Mouse (Mus musculus) CH12.LX (cell line): Measurements from ENCODE around the gene Fn3krp.

Source experiments
- CTCF ChIP-seq, 2 experiments: IDR thresholded peaks in 1 of 2; conservative IDR thresholded peaks in 1 of 2; 2 replicates each; pipeline ENCODE4 v1.5.1; 2011 to 2012; ENCODE audit warnings: low read depth in 2 of 2, low read length in 2 of 2, improper control_type of control experiment in 1 of 2, inconsistent platforms in 1 of 2, mild to moderate bottlenecking in 1 of 2, moderate library complexity in 1 of 2
- EP300 ChIP-seq: IDR thresholded peaks from 2 replicates; pipeline ENCODE4 v1.6.1; 2011; ENCODE audit warnings: low read length, improper control_type of control experiment
- GABPA ChIP-seq: IDR thresholded peaks from 2 replicates; pipeline ENCODE4 v1.6.1; 2012; ENCODE audit warnings: low read depth, low read length, improper control_type of control experiment, inconsistent platforms; ENCODE audit not compliant: insufficient replicate concordance
- POLR2A ChIP-seq: IDR thresholded peaks from 2 replicates; pipeline ENCODE4 v1.6.1; 2011; ENCODE audit warnings: low read depth, mild to moderate bottlenecking, improper control_type of control experiment, low read length
- TCF12 ChIP-seq: IDR thresholded peaks from 2 replicates; pipeline ENCODE4 v1.6.1; 2014; ENCODE audit warnings: low read depth, mild to moderate bottlenecking, inconsistent platforms, low read length, improper control_type of control experiment
- ZMIZ1 ChIP-seq: IDR thresholded peaks from 2 replicates; pipeline ENCODE4 v1.6.1; 2012; ENCODE audit warnings: low read depth, mild to moderate bottlenecking, inconsistent platforms, low read length, improper control_type of control experiment
- ZNF384 ChIP-seq: IDR thresholded peaks from 2 replicates; pipeline ENCODE4 v1.6.1; 2012; ENCODE audit warnings: low read depth, low read length, improper control_type of control experiment, inconsistent platforms

DNA sequence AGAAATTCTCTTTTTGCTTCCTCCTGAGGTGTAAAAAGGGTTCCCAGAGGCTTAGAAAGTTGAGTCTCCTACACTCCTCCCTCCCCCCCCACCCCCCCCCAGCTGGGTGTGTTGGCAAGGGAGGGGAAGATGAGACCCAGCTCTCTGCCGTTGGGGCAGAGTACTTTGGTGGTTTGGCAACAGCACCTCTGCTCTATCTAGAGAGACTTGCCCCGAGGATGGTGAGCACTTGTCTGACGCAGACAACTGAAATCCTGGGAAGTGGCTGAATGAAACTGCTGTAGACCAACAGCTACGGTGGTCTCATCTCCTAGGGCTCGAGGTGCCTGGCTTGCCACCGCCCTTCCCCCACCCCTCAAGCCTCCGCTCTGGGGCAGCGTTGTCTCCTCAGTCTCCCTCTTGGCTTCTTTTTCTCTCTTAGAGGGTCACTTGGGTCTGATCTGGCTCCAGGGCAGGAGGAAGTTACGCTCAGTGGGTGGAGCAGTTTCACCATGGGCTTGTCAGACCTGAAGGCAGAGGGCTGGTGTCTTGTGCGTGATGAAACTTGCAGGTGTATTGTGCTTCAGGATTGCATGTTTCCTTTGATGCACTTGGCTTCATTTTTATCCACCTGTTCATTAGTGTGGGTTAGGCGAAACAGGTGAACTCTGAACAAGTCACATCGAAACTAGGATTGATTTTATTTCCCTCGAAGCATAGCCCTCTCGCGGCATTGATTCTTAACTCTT, 58.4 kb downstream of the Fn3krp start:
- TF ChIP-seq POLR2A (no peak), GABPA (no peak), CTCF (conservative IDR thresholded peaks at IDR 0.05 in 1 of 2, IDR thresholded peaks at IDR 0.05 in 1 of 2; ENCODE audit: low read depth in 2 of 2, low read length in 2 of 2) (no peak), ZMIZ1 (no peak), ZNF384 (no peak), TCF12 (no peak), EP300 (no peak)
